Mouse (Mus musculus) heart, postnatal 36 days (tissue): ENCODE measurements around the gene Mmrn2. TPM values are rescaled to one million over a fixed set of nuclear protein-coding genes. Genes with fewer than 3 reads are reported as not detected.

Source experiments
- DNase-seq, 2 experiments: peaks; one replicate each; pipeline ENCODE4 v3.0.0; 2021 to 2022
- intact Hi-C: fragments of 180-260 bp; cut with DNase I; formaldehyde crosslinking; loops from one replicate; pipeline ENCODE4 v1.15.1; 2025
- total RNA-seq, 2 experiments: library from RNA; stranded (reverse); gene quantifications; 2 replicates each; pipeline ENCODE4 v1.2.3; 2021

Gene Mmrn2
- total RNA-seq, 2 experiments from 2014 or later = 33.7 to 44.0 TPM

GRCm38 (mm10) chr14:34451872-34452271, 76.6 kb downstream of the Mmrn2 start:
- no peak for DNase-seq
- intact Hi-C loops = no loop called here

- DNase-seq = no peak
- intact Hi-C loops = no loop called here
Measured at GRCm38 (mm10) chr14:34453648-34454047, 78.4 kb downstream of the Mmrn2 start.

Other genes with a start within 250 kb of the Mmrn2 start
- gene Npy4r, start 223.0 kb upstream of the Mmrn2 start, total RNA-seq = under 1 TPM; 0.14 TPM
- under 1 TPM; 0.08 to 0.17 TPM for gene Gprin2, start 173.8 kb upstream of the Mmrn2 start, total RNA-seq
- under 1 TPM; 0.65 to 0.92 TPM for gene Syt15, start 155.9 kb upstream of the Mmrn2 start, total RNA-seq
- 1 to 10 TPM; 6.7 to 8.6 TPM for gene Shld2, start 65.0 kb upstream of the Mmrn2 start, total RNA-seq
- gene Glud1, start 64.7 kb upstream of the Mmrn2 start, total RNA-seq = 100 to 1,000 TPM; 140 to 154 TPM
- gene Fam25c, start 20.0 kb upstream of the Mmrn2 start, total RNA-seq = not detected
- 1 to 10 TPM; 5.6 to 7.5 TPM for gene Sncg, start 676 bp upstream of the Mmrn2 start, total RNA-seq
- gene Bmpr1a, start 127.9 kb downstream of the Mmrn2 start, total RNA-seq = 10 to 100 TPM; 60.5 to 71.4 TPM
- gene 9230112D13Rik, start 147.3 kb downstream of the Mmrn2 start, total RNA-seq = not detected
- 100 to 1,000 TPM; 988 to 990 TPM for gene Ldb3, start 213.2 kb downstream of the Mmrn2 start, total RNA-seq
- gene Opn4, start 224.7 kb downstream of the Mmrn2 start, total RNA-seq = 1 to 10 TPM; 2.2 to 3.1 TPM